Mouse (Mus musculus) T-helper 1 cell (primary cell): ENCODE results near the gene Med26.

Experiments
- in situ Hi-C: fragments of 300-600 bp; cut with MboI, MseI; formaldehyde crosslinking; loops from one replicate; pipeline ENCODE4 v1.15.1; 2025; ENCODE audit warnings: high pct_unique_total_duplicates

The Med26 gene

DNA sequence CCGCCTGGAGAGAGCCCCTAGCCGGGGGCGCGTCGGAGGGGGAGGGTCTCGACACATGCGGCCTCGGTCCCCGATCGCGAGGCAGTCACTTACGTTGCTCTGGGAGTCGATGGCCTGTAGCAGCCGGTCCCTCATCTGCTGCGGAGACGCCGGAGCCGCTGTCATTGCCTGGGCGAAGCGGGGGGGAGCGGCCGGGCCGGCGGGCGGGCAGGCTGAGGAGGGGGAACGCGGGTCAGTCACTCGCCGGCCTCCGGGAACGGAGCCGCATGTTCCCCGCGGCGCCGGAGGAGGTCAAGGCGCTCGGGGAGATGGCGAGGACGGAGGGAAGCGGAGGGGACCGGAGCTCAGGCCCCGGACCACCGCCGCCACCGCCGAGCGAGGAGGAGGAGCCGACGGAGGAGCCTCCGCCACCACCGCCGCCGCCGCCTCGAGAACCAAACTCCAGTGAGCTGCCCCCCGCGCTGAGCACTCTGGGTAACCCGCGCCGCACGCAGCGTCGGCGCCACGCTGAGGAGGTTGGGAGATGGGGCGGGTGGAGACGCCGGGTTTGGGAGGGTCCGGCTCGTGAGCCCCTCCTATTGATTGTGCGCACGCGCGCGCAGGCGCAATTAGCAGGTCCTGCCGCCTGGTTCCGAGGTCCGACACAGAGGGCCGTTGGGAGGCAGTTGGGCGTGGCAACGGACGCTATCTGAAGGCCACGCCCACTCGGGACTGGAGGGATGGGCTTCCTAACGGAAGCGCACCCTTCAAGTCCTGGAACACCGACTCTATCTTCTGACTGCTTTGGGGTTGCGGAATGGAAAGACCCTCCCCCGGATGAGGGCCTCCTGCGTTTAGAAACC lies at the start of gene Med26:
Gene Med26 (minus strand): TSS at position 469 of the 842 bp plus-strand sequence.
- in situ Hi-C loops: no loop called here

DNA sequence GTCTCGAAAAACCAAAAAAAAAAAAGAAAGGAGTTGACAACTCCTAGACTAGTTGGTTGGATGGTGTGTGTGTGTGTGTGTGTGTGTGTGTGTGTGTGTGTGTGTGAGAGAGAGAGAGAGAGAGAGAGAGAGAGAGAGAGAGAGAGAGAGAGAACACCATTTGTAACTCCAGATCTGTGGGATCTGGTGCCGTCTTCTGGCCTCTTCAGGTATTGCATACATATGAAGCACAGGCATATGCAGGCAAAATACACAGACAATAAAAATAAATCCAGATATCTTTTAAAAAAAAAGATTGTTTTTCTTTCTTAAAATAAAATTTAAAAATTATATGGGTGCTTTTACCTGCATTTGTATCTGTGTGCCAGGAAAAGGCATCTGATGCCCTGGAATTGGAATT lies 42.1 kb upstream of the Med26 start:
- in situ Hi-C loops: no loop called here

DNA sequence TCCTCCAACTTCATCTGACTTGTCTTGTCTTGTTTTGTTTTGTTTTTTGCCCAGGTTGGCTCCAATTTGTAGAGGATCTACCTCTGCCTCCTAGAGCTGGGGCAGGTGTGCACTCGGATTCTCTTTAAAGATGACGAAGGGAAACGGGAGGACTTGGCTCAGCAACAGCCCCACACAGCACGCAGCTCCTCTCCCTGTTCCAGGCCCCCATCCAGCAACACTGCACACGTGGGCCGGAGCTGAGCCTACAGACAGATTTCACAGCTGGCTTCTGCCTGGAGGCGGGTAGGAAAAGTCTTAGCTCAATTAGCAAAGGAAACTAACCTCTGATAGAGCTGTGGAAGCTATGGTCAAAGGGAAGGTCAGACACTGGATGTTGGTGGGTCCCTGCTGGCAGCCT lies 41.2 kb upstream of the Med26 start:
- in situ Hi-C loops: loop anchor here (5.0 kb wide), 1 partner anchor 53 kb away; no protein-coding TSS in a partner anchor

DNA sequence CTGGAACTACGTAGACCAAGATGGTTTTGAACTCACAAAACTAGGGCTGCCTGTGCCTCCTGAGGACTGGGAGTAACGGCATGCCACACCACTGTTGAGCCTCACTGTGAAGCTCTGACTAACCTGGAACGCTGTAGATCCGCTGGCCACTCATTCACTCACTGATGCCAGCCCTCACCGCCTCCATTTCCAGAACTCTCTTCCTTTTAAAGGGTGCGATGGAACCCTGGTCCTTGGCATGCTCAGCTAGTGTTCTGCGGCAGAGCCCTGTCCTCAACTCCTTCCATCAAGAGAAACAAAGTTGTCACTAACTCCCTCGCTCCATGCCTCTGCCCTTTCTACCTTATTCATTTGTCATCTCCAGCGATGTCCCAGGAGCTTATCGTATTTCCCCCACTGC lies 40.8 kb upstream of the Med26 start:
- in situ Hi-C loops: loop anchor here (5.0 kb wide), 1 partner anchor 53 kb away; no protein-coding TSS in a partner anchor

DNA sequence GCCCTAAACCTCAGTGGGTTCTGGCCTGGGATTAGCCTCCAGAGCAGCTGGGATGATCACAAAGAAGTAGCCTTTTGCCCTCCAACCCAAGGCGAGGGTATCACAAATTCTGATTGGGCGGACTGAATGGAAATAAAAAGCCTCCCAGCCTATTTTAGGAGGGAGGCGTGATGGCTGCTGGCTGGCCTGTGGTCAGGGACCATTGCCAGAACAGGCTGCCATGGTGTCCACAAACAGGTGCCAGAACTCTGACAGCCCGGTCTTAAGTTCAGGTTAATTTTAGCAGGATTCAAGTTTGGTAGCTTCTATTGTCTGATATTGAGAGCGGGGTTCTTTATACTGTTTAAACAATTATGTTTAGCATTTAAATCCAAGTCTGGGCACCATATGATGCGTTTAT lies 39.7 kb upstream of the Med26 start:
- in situ Hi-C loops: loop anchor here (5.0 kb wide), 1 partner anchor 54 kb away; no protein-coding TSS in a partner anchor

DNA sequence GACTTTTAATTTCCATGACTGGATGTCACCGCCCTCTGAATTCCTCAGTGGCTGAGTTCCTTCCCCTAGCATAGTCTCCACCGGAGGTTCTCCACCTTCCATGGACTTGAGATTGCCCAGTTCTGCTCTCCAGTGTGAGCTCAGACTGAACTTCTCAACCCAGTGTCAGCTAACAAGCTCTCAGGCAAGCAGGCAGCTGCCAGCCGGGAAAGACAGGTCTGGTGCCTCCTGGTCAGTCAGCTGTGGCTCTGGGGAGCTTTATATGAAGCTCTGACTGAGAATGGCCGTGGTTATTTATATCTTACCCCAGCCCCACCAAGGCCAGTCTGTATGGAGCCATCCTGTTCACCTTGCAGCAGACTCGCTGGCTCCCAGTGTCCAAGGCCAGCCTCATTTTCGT lies 36.3 kb upstream of the Med26 start:
- in situ Hi-C loops: no loop called here

DNA sequence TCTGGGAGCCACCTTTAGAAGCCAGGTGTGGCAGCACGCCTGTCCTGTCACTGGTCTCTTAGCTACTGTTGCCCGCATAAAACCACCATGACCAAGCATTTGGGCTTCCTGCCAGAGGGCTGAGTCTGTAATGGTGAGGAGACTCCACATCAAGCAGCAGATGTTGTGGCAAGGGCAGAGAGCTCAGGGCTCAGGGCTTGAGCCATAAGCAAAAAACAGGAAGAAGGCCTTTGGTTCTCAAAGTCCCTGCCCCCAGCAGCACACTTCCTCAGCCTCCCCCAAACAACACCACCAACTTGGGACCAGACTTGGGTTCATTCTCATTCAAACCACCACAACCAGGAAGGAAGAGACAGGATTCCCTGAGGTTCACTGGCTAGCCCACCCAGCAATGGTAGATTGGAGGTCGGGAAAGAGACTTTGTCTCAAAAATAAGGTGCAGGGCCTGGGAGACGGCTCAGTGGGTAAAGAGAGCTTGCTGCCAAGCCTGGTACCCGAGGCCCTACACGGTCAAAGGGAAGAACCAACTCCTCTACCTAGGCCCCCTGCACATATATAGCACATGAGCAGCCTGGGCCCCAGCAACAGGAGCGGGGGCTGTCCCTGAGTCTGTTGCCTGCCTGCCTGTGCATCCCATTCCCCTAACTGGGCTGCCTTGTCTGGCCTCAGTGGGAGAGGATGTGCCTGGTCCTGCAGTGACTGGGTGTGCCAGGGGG lies 35.1 kb upstream of the Med26 start:
- in situ Hi-C loops: no loop called here

DNA sequence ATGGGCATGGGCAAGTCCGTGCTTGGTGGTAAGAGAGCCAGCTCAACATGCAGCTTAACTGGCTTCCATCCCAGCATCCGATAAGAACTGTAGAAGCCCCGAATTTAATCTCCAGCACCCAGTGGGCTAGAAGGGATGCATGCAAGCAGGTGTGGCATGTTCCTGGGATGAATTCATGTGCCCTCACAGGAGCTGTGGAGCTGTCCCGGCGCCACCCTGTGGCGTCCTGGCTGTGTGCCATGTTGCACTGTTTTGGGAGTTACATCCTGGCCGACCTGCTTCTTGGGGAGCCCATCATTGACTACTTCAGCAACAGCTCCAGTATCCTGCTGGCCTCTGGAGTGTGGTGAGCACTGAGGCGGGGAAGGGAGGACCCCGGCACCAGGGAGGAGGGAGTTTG lies 31.3 kb upstream of the Med26 start:
- in situ Hi-C loops: no loop called here

DNA sequence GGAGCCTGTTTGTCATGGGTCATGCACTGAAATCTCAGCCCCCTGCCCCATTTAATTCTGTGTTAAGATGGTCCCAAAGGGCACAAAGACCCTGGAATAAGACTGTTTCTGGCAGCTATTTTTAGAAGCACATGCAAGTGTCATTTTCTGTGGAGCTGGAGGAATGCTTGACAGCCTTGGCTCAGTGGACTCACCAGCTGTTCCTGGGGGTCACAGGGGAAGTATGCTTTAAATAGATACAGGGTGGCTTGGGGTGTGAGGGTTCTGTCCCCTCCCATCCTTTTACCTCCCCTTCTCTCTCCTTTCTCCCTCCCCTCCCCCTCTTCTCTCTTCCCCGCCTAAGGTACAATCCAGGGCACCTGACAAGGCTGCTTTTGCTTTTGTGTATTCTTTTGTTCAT lies 29.9 kb upstream of the Med26 start:
- in situ Hi-C loops: no loop called here

DNA sequence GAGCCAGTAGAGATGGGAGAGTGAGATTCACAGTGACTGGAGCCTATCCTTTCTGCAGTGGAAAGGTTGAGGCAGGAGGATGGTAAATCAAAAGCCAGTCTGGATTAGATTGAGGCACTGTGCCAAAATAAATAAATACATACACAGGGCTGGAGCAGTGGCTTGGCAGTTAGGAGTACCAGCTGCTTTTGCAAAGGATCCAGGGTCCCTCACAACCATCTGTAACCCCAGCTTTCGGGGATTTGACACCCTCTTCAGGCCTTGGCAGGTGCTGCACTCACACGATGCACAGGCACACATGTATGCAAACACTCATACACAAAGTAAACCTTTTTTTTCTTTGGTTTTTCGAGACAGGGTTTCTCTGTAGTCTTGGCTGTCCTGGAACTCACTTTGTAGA lies 29.2 kb upstream of the Med26 start:
- in situ Hi-C loops: no loop called here

DNA sequence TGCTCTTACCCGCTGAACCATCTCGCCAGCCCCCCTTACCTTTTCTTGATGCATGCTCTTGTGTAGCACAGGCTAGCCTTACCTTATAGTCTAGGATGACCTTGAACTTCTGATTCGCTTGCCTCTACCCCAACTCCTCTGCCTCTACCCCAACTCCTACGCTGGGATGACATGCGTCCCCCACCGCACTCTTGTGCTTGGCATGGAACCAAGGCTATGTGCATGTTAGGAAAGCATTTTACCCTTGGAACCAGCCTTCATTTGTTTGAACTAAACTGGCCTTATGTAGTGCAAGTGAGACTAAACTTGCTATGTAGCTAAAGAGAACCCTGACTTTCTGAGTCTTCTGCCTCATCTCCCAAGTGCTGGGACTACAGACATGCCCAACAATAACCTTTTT lies 27.8 kb upstream of the Med26 start:
- in situ Hi-C loops: no loop called here

DNA sequence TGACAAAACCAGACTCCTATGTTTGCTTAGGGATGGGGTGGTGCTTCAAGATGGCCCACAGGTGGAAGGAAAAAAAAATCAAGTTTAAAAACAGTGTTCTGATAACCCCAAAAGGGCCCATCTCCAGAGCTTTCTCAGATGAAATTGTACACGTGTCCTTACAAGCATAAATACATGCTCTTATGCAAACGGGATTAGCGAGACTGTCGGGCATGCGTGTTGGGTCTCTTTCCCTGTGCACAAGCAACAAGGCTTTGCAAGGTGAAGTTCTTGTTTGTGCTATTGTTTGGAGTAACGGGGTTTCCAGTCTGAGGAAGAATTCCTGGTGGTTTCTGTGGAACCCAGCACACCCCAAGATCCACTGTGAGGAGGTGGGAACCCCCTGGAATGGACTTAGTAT lies 25.4 kb upstream of the Med26 start:
- in situ Hi-C loops: no loop called here

DNA sequence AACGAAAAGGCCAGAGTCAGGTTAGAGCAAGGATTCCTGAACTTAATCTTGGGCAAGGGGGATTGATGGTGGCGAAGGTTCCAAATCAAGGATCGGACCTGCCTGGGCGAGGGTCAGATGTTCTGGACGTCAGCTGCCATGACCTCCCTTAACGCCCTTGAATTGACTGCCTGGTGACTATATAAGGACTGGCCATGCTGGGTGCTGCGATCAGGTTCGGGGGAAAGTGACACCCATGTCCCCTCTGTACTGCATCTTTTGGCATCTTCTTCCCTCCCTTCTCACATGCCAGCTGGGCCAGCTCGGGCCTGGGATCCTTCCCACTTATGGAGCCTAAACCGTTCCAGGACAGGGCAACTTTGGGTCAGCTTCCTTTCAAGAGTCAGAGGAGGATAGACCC lies 24.4 kb upstream of the Med26 start:
- in situ Hi-C loops: no loop called here

DNA sequence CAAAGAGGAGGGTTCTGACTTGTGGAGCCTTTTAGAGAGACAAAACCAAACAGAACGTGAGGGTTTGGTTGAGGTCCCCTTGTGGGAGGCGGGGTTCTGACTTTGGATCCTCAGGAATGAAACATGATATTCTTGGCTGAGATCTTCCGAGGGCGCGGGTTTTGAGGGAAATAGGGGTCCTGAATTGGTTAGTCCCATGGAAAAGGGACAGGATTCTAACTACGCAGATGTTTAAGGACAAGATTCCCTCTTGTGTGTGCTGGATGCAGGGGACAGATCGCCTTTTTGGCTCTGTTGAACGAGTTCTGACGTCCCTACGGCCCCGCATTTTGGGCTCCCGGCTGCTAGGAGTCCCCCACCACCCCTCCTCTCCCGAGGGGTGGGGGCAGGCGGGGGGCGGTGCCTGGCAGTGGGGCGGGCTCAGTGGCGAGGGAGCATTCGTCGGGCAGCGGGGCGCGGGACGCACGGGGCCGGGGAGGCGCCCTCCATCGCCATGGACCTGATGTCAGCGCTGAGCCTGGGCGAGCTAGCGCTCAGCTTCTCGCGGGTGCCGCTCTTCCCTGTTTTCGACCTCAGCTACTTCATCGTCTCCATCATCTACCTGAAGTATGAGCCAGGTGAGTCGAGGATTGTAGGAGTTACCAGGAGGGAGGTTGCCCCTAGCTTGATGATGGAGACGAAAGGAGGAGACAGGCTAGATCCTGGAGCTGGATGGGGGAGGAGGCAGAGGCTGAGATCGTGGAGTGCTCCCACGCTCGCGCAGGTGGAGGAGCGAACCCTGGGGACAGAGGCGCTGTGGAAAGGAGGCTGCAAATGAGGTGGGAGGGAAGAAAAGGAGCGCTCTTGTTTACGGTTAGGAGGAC lies 23.8 kb upstream of the Med26 start, which contains the start of gene Tmem38a:
Gene Tmem38a (plus strand): TSS at position 445 of the 863 bp plus-strand sequence.
- in situ Hi-C loops: no loop called here

DNA sequence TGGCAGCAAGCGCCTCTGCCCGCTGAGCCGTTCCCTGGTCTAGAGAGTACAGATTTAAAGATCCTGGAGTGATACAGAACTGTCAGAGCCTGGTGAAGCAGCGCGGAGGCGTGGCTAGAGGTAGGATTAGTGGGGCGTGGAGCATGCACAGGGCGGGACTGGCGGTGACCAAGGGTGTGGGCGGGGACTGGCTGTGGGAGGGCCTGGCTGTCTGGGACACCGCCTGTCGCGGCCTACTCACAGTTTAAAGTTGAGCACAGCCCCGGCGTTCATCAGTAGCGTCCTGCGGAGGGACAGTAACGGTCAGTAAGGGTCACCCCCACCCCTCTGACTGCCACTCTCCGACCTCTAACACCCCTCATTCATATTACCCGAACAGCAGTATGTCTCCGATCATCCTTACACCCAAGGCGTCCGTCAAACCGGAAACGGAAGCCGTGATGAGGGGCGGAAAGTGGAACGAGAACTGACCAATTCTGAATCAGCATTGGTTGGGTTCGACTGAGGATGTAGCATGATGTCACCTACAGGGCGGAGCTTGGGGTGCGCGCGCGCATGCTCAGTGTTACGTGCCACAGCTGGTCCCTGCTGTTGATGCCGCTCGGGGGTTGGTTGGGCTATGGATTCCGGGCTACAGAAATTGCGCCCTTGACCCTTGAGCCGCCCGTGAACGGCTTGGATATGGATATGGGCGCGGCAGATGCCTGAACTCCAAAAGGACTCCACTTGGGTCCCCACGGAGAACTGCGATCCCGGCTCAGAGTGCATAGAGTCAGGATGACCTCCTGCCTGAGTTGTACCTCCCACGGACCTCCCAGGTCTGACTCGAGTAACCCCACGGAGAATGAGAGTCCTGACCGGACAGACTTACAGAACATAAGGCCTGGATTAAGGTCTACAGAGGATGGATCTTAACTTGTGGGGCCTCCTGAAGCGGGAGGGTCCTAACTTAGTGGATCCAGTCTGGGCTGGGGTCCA lies 22.9 kb upstream of the Med26 start, which contains the start of gene Smim7:
Gene Smim7 (minus strand): TSS at position 456 of the 978 bp plus-strand sequence.
- in situ Hi-C loops: no loop called here

DNA sequence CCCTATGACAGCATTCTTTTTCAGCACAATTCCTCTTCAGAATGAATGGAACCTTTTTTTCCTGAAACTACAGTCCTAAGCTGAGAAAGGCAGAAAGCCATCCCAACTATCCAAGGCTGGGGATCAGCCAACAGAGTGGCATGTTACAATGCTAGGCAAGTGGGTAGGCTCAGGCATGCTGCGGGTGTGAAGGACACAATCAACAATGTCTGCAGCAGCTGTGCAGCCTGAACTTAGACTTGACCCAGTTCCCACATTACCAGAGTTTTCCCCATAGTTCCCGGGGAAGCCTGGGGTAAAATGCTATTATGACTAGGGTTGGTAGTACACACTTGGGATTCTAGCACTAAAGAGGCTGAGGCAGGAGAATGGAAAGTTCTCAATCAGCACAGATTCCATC lies 17.9 kb upstream of the Med26 start:
- in situ Hi-C loops: no loop called here

DNA sequence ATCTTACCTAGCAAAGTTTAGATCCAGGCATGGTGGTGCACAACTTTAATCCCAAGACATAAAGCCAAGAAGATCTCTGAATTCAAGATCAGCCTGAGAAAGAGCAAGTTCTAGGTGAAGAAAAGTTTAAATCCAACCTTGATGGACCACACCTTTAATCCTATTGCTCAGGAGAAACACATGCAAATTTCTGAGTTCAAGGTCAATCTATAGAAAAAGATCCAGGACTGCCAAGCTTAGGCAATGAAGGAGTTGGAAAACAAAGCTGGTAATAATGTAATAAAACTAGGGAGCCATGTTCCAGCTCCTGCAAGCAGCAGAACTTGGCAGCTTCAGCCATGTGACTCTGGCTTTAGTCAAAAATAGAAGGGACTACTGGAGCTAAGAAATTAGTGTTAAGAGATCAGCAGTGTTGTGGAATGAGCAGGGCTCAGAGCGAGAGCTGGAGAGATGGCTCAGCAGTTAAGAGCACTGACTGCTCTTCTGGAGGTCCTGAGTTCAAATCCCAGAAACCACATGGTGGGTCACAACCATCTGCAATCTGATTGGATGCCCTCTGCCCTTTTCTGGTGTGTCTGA lies 13.1 kb upstream of the Med26 start:
- in situ Hi-C loops: no loop called here

DNA sequence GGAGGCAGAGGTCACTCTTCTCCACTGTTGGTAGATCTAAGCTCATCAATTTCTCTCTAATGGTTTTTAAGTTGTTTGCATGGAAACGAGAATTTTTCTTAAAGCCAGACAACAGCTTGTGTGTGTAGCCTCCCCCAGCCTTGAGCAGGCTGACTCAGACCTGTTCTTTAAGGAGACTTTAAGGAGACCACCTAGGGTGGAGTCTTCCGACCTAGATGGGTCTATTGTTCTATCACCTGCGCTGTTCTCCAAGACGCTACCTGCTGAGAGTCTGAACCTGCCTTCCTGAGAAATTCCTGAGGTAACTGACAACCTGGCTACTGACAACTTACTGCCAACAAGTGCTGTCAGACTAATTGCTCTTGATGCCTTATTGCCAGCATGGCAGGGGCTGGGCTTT lies 7.7 kb upstream of the Med26 start:
- in situ Hi-C loops: no loop called here

DNA sequence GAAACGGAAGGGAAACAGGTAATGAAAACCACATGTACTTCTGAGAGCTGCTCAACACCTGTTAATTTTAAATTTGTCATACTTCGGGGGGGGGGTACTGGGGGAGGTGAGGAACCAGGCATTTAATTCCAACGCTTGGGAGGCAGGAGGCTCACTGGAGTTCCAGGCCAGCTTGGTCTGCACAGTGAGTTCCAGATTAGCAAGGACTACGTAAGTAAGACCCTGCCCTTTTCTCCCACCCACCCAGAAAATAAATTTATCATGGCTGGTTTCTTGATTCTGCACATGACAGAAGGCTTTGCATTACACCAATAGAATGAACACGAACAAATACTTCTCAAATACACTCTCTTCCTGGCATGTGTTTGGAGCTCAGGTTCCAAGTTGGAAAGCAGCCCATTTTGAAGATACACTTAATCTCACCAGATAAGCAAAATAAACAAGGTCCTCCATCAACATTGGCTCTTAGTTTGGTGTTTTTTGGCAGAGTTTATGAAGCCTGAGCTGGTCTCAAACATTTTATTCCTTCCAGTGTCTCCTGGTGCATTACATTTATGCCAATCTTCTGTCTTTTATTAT lies 1.3 kb upstream of the Med26 start:
- in situ Hi-C loops: no loop called here
